In genomic region chr12:110851923-110852322, GRCm38 (mm10) we compare ENCODE assay signal across 16 mouse cellular contexts. TPM values are rescaled to one million over a fixed set of nuclear protein-coding genes. Genes with fewer than 3 reads are reported as not detected.
DNase-seq lines count a peak whose midpoint lies in the region; ATAC-seq and TF ChIP-seq lines count a peak whose summit lies in the region.
"Had no signal": no experiment of that assay in that cellular context is flagged by ENCODE, and none has a peak within 500 bp of the region (broad histone marks: within the 10 kb centered on the region; RNA-seq: fewer than 3 reads in every experiment).

No protein-coding gene starts in this region.

- 55% methylated on average over 1 of the region's 1 CpGs for WGBS in heart, embryonic 10.5 days
- WGBS in liver, embryonic 11.5 days = 42% methylated on average over 1 of the region's 1 CpGs
- 22% methylated on average over 1 of the region's 1 CpGs for WGBS in liver, embryonic 13.5 days (ENCODE audit: insufficient replicate concordance)
- 85% methylated on average over 1 of the region's 1 CpGs for WGBS in forebrain, postnatal 0 days

- intact Hi-C loops in heart, postnatal 36 days (cut with DNase I) = no loop called here

- H3K4me1 ChIP-seq in heart, embryonic 10.5 days = peaks cover 20% of the 10 kb centered on the region
- H3K4me1 ChIP-seq in liver, embryonic 11.5 days (replicated peaks; ENCODE audit: control insufficient read depth, insufficient read depth, low read length) = peaks cover 26% of the 10 kb centered on the region
- H3K4me1 ChIP-seq in liver, embryonic 13.5 days (replicated peaks) = peaks cover 56% of the 10 kb centered on the region
- H3K4me1 ChIP-seq in forebrain, postnatal 0 days (ENCODE audit: insufficient read depth) = peaks cover 5% of the 10 kb centered on the region; the same call in 1 of the 2 replicates

- ATAC-seq in liver, embryonic 11.5 days (replicated peaks; ENCODE audit: low FRiP score) = no peak
- no peak for ATAC-seq in liver, embryonic 13.5 days (ENCODE audit: low read depth)
- ATAC-seq in forebrain, postnatal 0 days = no peak
- ATAC-seq: forebrain, embryonic 13.5 days had no signal

- no peaks in the 10 kb centered on the region for H3K27me3 ChIP-seq in heart, embryonic 10.5 days (ENCODE audit: insufficient read depth, poor library complexity, severe bottlenecking)
- H3K27me3 ChIP-seq in liver, embryonic 11.5 days (replicated peaks; ENCODE audit: control insufficient read depth, insufficient read depth, low read length) = no peaks in the 10 kb centered on the region
- no peaks in the 10 kb centered on the region for H3K27me3 ChIP-seq in liver, embryonic 13.5 days
- no peaks in the 10 kb centered on the region for H3K27me3 ChIP-seq in forebrain, postnatal 0 days (ENCODE audit: insufficient read depth, low read length)
- H3K27me3 ChIP-seq: lung, embryonic 15.5 days had no signal

- H3K36me3 ChIP-seq in heart, embryonic 10.5 days = peaks cover 14% of the 10 kb centered on the region
- H3K36me3 ChIP-seq in liver, embryonic 11.5 days (ENCODE audit: control insufficient read depth, insufficient read depth, low read length) = peaks cover 4% of the 10 kb centered on the region; the same call in 1 of the 2 replicates
- H3K36me3 ChIP-seq in liver, embryonic 13.5 days = peaks cover 6% of the 10 kb centered on the region; the same call in 1 of the 2 replicates
- peaks cover 13% of the 10 kb centered on the region for H3K36me3 ChIP-seq in forebrain, postnatal 0 days (ENCODE audit: insufficient read depth)

- H3K4me2 ChIP-seq in liver, embryonic 11.5 days = peak overlapping the region; percentile 88
- H3K4me2 ChIP-seq in liver, embryonic 13.5 days = peak overlapping the region; percentile 81
- no peak overlapping the region for H3K4me2 ChIP-seq in forebrain, postnatal 0 days (ENCODE audit: low read depth)

- H3K4me3 ChIP-seq in heart, embryonic 10.5 days = 0 out of 2 replicates have a peak overlapping the region, but pooled peaks have one; percentile 97
- H3K4me3 ChIP-seq in liver, embryonic 11.5 days (ENCODE audit: low read depth, low read length) = no peak overlapping the region; the same call in 1 of the 2 replicates
- no peak overlapping the region for H3K4me3 ChIP-seq in liver, embryonic 13.5 days (replicated peaks)
- H3K4me3 ChIP-seq in forebrain, postnatal 0 days (ENCODE audit: low read depth, low read length) = no peak overlapping the region
- H3K4me3 ChIP-seq: forebrain, embryonic 13.5 days; heart, adult 2 months; hindbrain, embryonic 15.5 days had no signal

- H3K27ac ChIP-seq in heart, embryonic 10.5 days = no peak overlapping the region
- H3K27ac ChIP-seq in liver, embryonic 11.5 days (ENCODE audit: low read depth, low read length) = no peak overlapping the region
- peak overlapping the region; percentile 82; the same call in 1 of the 2 replicates for H3K27ac ChIP-seq in liver, embryonic 13.5 days
- no peak overlapping the region for H3K27ac ChIP-seq in forebrain, postnatal 0 days (ENCODE audit: low read depth, low read length)
- H3K27ac ChIP-seq: forebrain, embryonic 13.5 days; heart, adult 2 months; hindbrain, embryonic 15.5 days; lung, embryonic 15.5 days; midbrain, embryonic 10.5 days had no signal

- TF ChIP-seq CTCF in forebrain, postnatal 0 days (IDR thresholded peaks at IDR 0.05; ENCODE audit: low read depth) = no peak

- no peak overlapping the region for H3K9ac ChIP-seq in liver, embryonic 11.5 days (ENCODE audit: low read depth, low read length)
- H3K9ac ChIP-seq in liver, embryonic 13.5 days = peak overlapping the region; percentile 88; the same call in 1 of the 2 replicates
- H3K9ac ChIP-seq in forebrain, postnatal 0 days = no peak overlapping the region
- H3K9ac ChIP-seq: forebrain, embryonic 13.5 days; hindbrain, embryonic 15.5 days; lung, embryonic 15.5 days had no signal

- no peak for DNase-seq in heart, embryonic 10.5 days (ENCODE audit: low spot score)
- no peak for DNase-seq in heart, postnatal 36 days
- DNase-seq in liver, embryonic 11.5 days (ENCODE audit: low spot score) = no peak
- no peak for DNase-seq in liver
- no peak for DNase-seq in liver, embryonic 13.5 days
- DNase-seq in right cerebral cortex, postnatal 10 days (ENCODE audit: low spot score in 2 of 2) = no peak
- DNase-seq in forebrain, postnatal 0 days = no peak
- DNase-seq in urinary bladder, adult 2 months (ENCODE audit: low spot score) = no peak
- DNase-seq: cerebellum, postnatal 36 days; heart, adult 2 months; thymus, postnatal 14 days had no signal

- H3K9me3 ChIP-seq in heart, embryonic 10.5 days = no peaks in the 10 kb centered on the region
- H3K9me3 ChIP-seq in liver, embryonic 11.5 days (ENCODE audit: control insufficient read depth, low read length) = no peaks in the 10 kb centered on the region
- no peaks in the 10 kb centered on the region for H3K9me3 ChIP-seq in liver, embryonic 13.5 days (replicated peaks)
- no peaks in the 10 kb centered on the region for H3K9me3 ChIP-seq in forebrain, postnatal 0 days (ENCODE audit: low read length)
- H3K9me3 ChIP-seq: forebrain, embryonic 13.5 days; hindbrain, embryonic 15.5 days; lung, embryonic 15.5 days; midbrain, embryonic 10.5 days had no signal

RNA-seq across cellular contexts. Expression of gene Zfp839, which starts 1.9 kb away (rescaled TPM):
- polyA plus RNA-seq in heart, embryonic 10.5 days (2016; fragmentation: Nextera tagmentation; extraction: Ambion mirVana) = 4.6 and 6.1 TPM in 2 replicates
- total RNA-seq in heart, postnatal 36 days (2021) = 10 to 100 TPM; 11.1 to 11.7 TPM
- polyA plus RNA-seq in liver, embryonic 11.5 days (2014; fragmentation: Nextera tagmentation; extraction: Ambion mirVana) = 3.3 and 3.8 TPM in 2 replicates
- polyA plus RNA-seq in liver, embryonic 13.5 days (2015; fragmentation: Nextera tagmentation; extraction: Ambion mirVana) = 1.6 TPM in 2 replicates
- total RNA-seq in forebrain, postnatal 0 days (2014; rRNA removed) = 4.5 and 5.9 TPM in 2 replicates
- polyA plus RNA-seq in forebrain, postnatal 0 days (2015; fragmentation: Nextera tagmentation; extraction: Ambion mirVana) = 0.63 and 2.4 TPM in 2 replicates
- polyA plus RNA-seq in urinary bladder, adult 2 months (2012; rRNA removed) = 8.5 and 10.1 TPM in 2 replicates

RNA-seq across cellular contexts. Expression of gene Mok, which starts 11.2 kb away (rescaled TPM):
- polyA plus RNA-seq in heart, embryonic 10.5 days (2016; fragmentation: Nextera tagmentation; extraction: Ambion mirVana) = 3.8 and 4.3 TPM in 2 replicates
- total RNA-seq in heart, postnatal 36 days (2021) = 1 to 10 TPM in 1 of 2 experiments, under 1 TPM in 1; 0.75 to 1.1 TPM
- polyA plus RNA-seq in liver, embryonic 11.5 days (2014; fragmentation: Nextera tagmentation; extraction: Ambion mirVana) = 1.3 and 2.1 TPM in 2 replicates
- 0.33 and 0.46 TPM in 2 replicates for polyA plus RNA-seq in liver, embryonic 13.5 days (2015; fragmentation: Nextera tagmentation; extraction: Ambion mirVana)
- total RNA-seq in forebrain, postnatal 0 days (2014; rRNA removed) = 12.8 and 20.5 TPM in 2 replicates
- polyA plus RNA-seq in forebrain, postnatal 0 days (2015; fragmentation: Nextera tagmentation; extraction: Ambion mirVana) = 20.6 and 22.1 TPM in 2 replicates
- polyA plus RNA-seq in urinary bladder, adult 2 months (2012; rRNA removed) = 1.1 and 1.2 TPM in 2 replicates
- total RNA-seq: monocyte, adult 5-6 weeks had no signal

RNA-seq across cellular contexts. Expression of gene Cinp, which starts 37.0 kb away (rescaled TPM):
- polyA plus RNA-seq in heart, embryonic 10.5 days (2016; fragmentation: Nextera tagmentation; extraction: Ambion mirVana) = 83.6 and 94.5 TPM in 2 replicates
- total RNA-seq in heart, postnatal 36 days (2021) = 10 to 100 TPM; 34.2 to 34.8 TPM
- polyA plus RNA-seq in liver, embryonic 11.5 days (2014; fragmentation: Nextera tagmentation; extraction: Ambion mirVana) = 144 and 155 TPM in 2 replicates
- 91.0 and 100 TPM in 2 replicates for polyA plus RNA-seq in liver, embryonic 13.5 days (2015; fragmentation: Nextera tagmentation; extraction: Ambion mirVana)
- 93.6 and 116 TPM in 2 replicates for total RNA-seq in forebrain, postnatal 0 days (2014; rRNA removed)
- polyA plus RNA-seq in forebrain, postnatal 0 days (2015; fragmentation: Nextera tagmentation; extraction: Ambion mirVana) = 82.2 and 92.3 TPM in 2 replicates
- polyA plus RNA-seq in urinary bladder, adult 2 months (2012; rRNA removed) = 49.9 and 61.5 TPM in 2 replicates

RNA-seq across cellular contexts. Expression of gene Tecpr2, which starts 37.1 kb away (rescaled TPM):
- 3.9 and 4.1 TPM in 2 replicates for polyA plus RNA-seq in heart, embryonic 10.5 days (2016; fragmentation: Nextera tagmentation; extraction: Ambion mirVana)
- 1 to 10 TPM; 5.1 to 5.6 TPM for total RNA-seq in heart, postnatal 36 days (2021)
- 4.4 and 4.7 TPM in 2 replicates for polyA plus RNA-seq in liver, embryonic 11.5 days (2014; fragmentation: Nextera tagmentation; extraction: Ambion mirVana)
- 1.7 and 1.9 TPM in 2 replicates for polyA plus RNA-seq in liver, embryonic 13.5 days (2015; fragmentation: Nextera tagmentation; extraction: Ambion mirVana)
- total RNA-seq in forebrain, postnatal 0 days (2014; rRNA removed) = 20.8 and 25.6 TPM in 2 replicates
- polyA plus RNA-seq in forebrain, postnatal 0 days (2015; fragmentation: Nextera tagmentation; extraction: Ambion mirVana) = 3.4 and 5.6 TPM in 2 replicates
- polyA plus RNA-seq in urinary bladder, adult 2 months (2012; rRNA removed) = 5.3 and 5.4 TPM in 2 replicates
